Mouse (Mus musculus): ENCODE results near the gene Rpl39.

Rpl39 gene

DNA sequence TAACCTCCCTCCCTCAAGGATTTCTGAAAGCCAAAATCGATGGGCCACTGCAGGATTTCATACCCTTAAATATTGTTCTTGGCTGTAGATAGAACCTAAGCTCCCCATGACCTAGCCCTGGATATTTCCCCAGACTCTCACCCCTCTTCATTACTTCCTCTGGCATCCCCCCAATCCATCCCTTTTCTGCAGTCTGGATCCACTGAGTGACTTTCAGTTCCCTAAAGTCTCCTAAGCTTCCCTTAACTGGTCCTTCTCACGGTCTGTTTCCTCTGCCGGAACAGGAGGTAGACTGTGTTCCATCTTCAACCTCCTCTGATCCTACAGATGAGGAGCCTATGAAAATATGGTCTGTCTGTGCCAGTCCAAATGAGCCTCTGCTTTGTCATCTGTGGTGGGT is 17.9 kb downstream of the Rpl39 start:
- in situ Hi-C loops (cut with MboI, MseI) = no loop called here

DNA sequence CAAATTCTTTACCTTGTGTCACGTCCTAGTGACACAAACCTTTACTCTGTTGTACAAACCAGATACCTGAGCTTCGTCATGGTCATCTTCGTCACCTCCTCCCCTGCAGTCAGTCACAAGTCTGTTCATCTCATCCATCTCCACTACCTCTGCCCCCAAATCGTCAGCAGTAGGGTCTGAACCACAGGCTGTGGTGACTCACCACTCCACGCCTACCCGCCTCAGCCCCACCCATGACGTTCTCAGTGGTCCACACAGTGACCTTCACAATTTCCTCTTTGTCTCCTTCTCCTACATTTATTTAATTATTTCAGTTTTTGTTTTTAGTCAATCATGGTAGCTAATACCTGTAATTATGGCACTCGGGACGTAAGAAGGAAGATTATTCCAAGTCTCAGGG is 21.3 kb downstream of the Rpl39 start:
- in situ Hi-C loops (cut with MboI, MseI) = no loop called here

DNA sequence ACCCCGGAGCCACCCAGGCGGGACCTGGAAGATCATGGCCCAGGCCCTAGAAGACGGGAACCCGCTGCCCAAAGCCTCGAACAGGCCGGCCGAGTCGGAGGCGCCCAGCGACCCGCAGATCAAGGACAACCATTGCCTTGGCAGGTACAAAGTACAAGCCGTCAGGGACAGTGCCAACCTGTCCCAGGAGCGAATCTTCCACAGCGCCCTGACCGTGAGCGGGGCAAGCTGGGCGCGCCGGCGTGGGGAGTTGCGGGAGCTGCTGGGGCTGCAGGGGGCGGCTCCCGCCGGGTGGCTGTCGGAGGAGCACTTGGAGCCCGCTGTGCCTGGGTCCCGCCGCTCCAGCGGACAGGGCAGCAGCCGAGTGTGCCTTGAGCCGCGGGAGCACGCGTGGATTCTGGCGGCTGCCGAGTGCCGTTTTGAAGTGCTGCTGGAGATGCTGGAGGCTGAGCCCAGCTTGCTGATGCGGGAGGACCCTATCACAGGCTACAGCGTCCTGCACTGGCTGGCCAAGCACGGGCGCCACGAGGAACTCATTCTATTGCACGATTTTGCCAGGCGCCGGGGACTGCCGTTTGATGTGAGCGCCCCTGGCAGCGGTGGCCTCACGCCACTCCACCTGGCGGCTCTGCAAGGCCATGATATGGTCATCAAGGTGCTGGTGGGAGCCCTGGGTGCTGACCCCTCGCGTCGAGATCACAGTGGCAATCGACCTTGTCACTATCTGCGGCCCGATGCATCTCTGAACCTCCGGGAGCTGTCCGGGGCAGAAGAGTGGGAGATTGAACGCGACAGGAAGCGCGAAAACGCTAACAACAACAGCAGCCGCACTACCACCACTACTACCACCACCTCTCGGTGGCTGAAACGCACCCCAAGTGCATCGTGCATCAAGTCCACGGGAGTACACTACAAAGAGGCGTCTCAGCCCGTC is 36.0 kb downstream of the Rpl39 start:
- in situ Hi-C loops (cut with MboI, MseI) = no loop called here

DNA sequence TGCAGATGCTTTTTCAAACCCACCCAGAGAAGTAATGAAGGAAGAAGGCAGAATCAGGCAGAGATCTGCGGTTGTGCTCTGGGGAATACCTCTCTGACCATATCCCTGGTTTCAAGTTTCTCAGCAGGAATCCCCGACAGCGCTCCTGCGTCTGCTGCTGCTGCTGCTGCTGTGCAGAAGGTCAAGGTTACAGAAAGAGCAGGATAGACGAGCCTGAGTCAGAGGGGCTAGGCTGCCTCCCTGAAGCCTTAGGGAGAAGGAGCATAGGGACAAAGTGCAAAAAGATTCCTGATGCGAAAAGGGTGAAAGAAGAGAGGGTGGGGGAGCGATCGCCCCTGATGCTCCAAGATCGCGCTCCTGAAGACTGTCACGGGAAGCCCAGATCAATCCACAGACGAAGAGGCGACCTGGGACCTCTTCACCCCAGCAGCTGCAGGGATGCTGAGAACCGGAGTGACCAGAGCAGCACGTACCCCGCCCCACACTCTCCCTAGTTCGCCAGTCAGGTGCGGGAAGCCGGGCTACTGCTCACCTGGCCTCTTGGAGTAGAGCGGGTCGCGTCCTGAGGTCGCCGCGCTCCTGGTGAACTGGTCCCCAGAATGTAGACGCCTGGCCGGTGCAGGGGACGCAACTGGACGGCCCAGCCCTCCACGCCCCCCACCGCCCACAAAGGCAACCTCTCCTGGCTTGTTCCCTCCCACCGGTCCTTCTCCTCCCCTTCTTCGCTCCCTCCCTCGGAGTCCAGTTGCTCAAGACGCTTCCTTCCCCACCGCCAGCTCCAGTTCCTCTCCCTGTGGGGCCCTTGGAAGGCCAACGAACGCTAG is 36.9 kb downstream of the Rpl39 start, which contains the start of gene Sowahd:
Sowahd (plus strand) TSS at position 780 of the 824 bp plus-strand sequence.
- in situ Hi-C loops (cut with MboI, MseI) = no loop called here

DNA sequence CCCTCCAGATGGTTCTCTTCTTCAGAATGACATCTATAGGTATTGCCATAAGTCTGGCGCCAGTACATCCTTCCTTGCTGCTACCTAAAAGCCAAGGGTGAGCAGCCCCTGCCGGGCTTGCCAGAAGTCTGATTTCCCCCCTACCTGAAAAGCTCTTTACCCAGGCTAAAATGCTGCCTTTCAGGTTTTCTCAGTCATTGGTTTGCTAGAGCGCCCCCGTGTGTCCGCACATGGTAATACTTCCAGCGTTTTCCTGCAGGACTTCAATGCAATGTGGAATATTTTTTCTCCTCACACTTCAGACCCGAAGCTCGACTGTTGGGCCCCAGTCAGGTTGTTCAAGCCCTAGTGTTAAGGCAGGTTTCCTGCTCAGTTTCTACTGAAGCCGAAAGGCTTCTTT is 42.5 kb downstream of the Rpl39 start:
- in situ Hi-C loops (cut with MboI, MseI) = no loop called here
